ENCODE assay signal across 17 mouse cellular contexts in genomic region chr4:43342443-43342842, GRCm38 (mm10).
"Had no signal": no experiment of that assay in that cellular context is flagged by ENCODE, and none has a peak within 500 bp of the region (broad histone marks: within the 10 kb centered on the region; RNA-seq: fewer than 3 reads in every experiment).

No protein-coding gene starts in this region.

- H3K4me1 ChIP-seq: limb, embryonic 12.5 days; limb, embryonic 15.5 days; midbrain, embryonic 12.5 days; midbrain, embryonic 15.5 days; neural tube, embryonic 12.5 days; neural tube, embryonic 15.5 days had no signal

- H3K36me3 ChIP-seq: limb, embryonic 12.5 days; limb, embryonic 15.5 days; midbrain, embryonic 12.5 days; midbrain, embryonic 15.5 days; neural tube, embryonic 12.5 days; neural tube, embryonic 15.5 days had no signal

- ATAC-seq: liver, postnatal 0 days; lung, postnatal 0 days; midbrain, embryonic 15.5 days had no signal

- DNase-seq: kidney, adult 9 months; kidney, postnatal 14 days; kidney, postnatal 4 days; left cerebral cortex, postnatal 4 days; liver, postnatal 0 days; lung, embryonic 14.5 days; thymus, postnatal 36 days had no signal

- H3K4me3 ChIP-seq: limb, embryonic 12.5 days; limb, embryonic 15.5 days; midbrain, embryonic 12.5 days; midbrain, embryonic 15.5 days; neural tube, embryonic 12.5 days; neural tube, embryonic 15.5 days had no signal

- H3K9ac ChIP-seq: limb, embryonic 12.5 days; limb, embryonic 15.5 days; liver, embryonic 14.5 days; liver, postnatal 0 days; lung, embryonic 14.5 days; midbrain, embryonic 12.5 days; midbrain, embryonic 15.5 days; neural tube, embryonic 12.5 days; neural tube, embryonic 15.5 days had no signal

- H3K4me2 ChIP-seq: limb, embryonic 12.5 days; limb, embryonic 15.5 days; liver, embryonic 11.5 days; lung, embryonic 14.5 days; midbrain, embryonic 12.5 days; midbrain, embryonic 15.5 days; neural tube, embryonic 12.5 days; neural tube, embryonic 15.5 days had no signal

- H3K27me3 ChIP-seq: limb, embryonic 15.5 days; midbrain, embryonic 15.5 days; neural tube, embryonic 12.5 days; neural tube, embryonic 15.5 days had no signal

- H3K9me3 ChIP-seq: limb, embryonic 12.5 days; limb, embryonic 15.5 days; midbrain, embryonic 12.5 days; midbrain, embryonic 15.5 days; neural tube, embryonic 12.5 days; neural tube, embryonic 15.5 days had no signal

- H3K27ac ChIP-seq: limb, embryonic 12.5 days; limb, embryonic 15.5 days; liver, embryonic 14.5 days; macrophage; midbrain, embryonic 12.5 days; midbrain, embryonic 15.5 days; neural tube, embryonic 12.5 days; neural tube, embryonic 15.5 days had no signal
